Mouse (Mus musculus) lung, postnatal 0 days (tissue): ENCODE measurements around the gene Socs7. TPM values are rescaled to one million over a fixed set of nuclear protein-coding genes. Genes with fewer than 3 reads are reported as not detected.
A peak's percentile ranks its signal among the peaks of the same experiment; 100 is the strongest.

Experiments
- ATAC-seq: fragments of 200-750 bp; cut with Nextera tagmentation; 2 replicates; pipeline ENCODE4 v1.8.0; 2017; ENCODE audit warnings: moderate library complexity
- DNase-seq: peaks from one replicate; pipeline ENCODE4 v3.0.0-alpha.2; 2016; ENCODE audit warnings: low spot score
- H3K27ac ChIP-seq: fragments of 300-500 bp; sonication (generic); 2 replicates; pipeline ENCODE4 v1.5.1; 2014; ENCODE audit warnings: antibody characterized with exemption, mild to moderate bottlenecking, low read length, mixed read lengths
- H3K27me3 ChIP-seq: fragments of 300-500 bp; sonication (generic); replicated peaks from 2 replicates; pipeline ENCODE4 v1.6.1; 2014; ENCODE audit warnings: low read length, mixed read lengths; ENCODE audit not compliant: insufficient read depth
- H3K36me3 ChIP-seq: fragments of 300-500 bp; sonication (generic); 2 replicates; pipeline ENCODE4 v1.6.1; 2014; ENCODE audit warnings: low read length, mixed read lengths; ENCODE audit not compliant: insufficient read depth
- H3K4me1 ChIP-seq: fragments of 300-500 bp; sonication (generic); 2 replicates; pipeline ENCODE4 v1.6.1; 2014; ENCODE audit warnings: antibody characterized with exemption, low read depth, low read length, mixed read lengths; ENCODE audit not compliant: insufficient read depth
- H3K4me2 ChIP-seq: fragments of 300-500 bp; sonication (generic); replicated peaks from 2 replicates; pipeline ENCODE4 v1.6.1; 2014; ENCODE audit warnings: low read depth, mild to moderate bottlenecking, low read length, moderate library complexity, mixed read lengths
- H3K4me3 ChIP-seq: fragments of 300-500 bp; sonication (generic); 2 replicates; pipeline ENCODE4 v1.5.1; 2014; ENCODE audit warnings: low read depth, low read length
- H3K9ac ChIP-seq: fragments of 300-500 bp; sonication (generic); replicated peaks from 2 replicates; pipeline ENCODE4 v1.6.1; 2014; ENCODE audit warnings: low read depth, mild to moderate bottlenecking
- H3K9me3 ChIP-seq: fragments of 300-500 bp; sonication (generic); 2 replicates; pipeline ENCODE4 v1.6.1; 2016; ENCODE audit warnings: low read length, mixed read lengths
- CTCF ChIP-seq: IDR thresholded peaks from 2 replicates; pipeline ENCODE4 v1.5.1; 2016; ENCODE audit warnings: antibody characterized with exemption, mild to moderate bottlenecking
- EP300 ChIP-seq: IDR thresholded peaks from 2 replicates; pipeline ENCODE4 v1.6.1; 2016; ENCODE audit warnings: antibody characterized with exemption, mild to moderate bottlenecking, control low read depth
- WGBS: fragments of 180-500 bp; shearing (Covaris S2); extraction: QIAGEN DNeasy Blood & Tissue Kit; methylation state at CpG from one replicate; pipeline ENCODE4 v1.1.7; 2014; 5-methylcytosine and 5-hydroxymethylcytosine counted together
- polyA plus RNA-seq: library from polyadenylated mRNA; unstranded; fragments of >200 nt; fragmentation: Nextera tagmentation; extraction: Ambion mirVana; gene quantifications from 2 replicates; pipeline ENCODE4 v1.2.1, GENCODE M21; 2015

The Socs7 gene
- polyA plus RNA-seq, 1 experiment from 2014 or later = 2.4 TPM

GRCm38 (mm10) chr11:97439935-97440334 lies 77.6 kb downstream of the Socs7 start:
- DNase-seq = peak; percentile 85
- no peaks in the 10 kb centered on the region for H3K27me3 ChIP-seq
- H3K9me3 ChIP-seq = no peaks in the 10 kb centered on the region
- H3K4me3 ChIP-seq = peak overlapping the region; percentile 82
- H3K9ac ChIP-seq = peak overlapping the region; percentile 78
- WGBS = 3% methylated on average over 9 of the region's 37 CpGs
- H3K27ac ChIP-seq = peak overlapping the region; percentile 94
- ATAC-seq = peak; percentile 59
- H3K4me2 ChIP-seq = peak overlapping the region; percentile 94
- TF ChIP-seq CTCF = no peak
- no peak for TF ChIP-seq EP300
- no peaks in the 10 kb centered on the region; the same call in 1 of the 2 replicates for H3K36me3 ChIP-seq
- peaks cover 61% of the 10 kb centered on the region for H3K4me1 ChIP-seq

GRCm38 (mm10) chr11:97440441-97440881 lies 78.1 kb downstream of the Socs7 start:
- peak overlapping the region; percentile 78 for H3K9ac ChIP-seq
- peak overlapping the region; percentile 94 for H3K27ac ChIP-seq
- peak overlapping the region; percentile 94 for H3K4me2 ChIP-seq
- no peaks in the 10 kb centered on the region; the same call in 1 of the 2 replicates for H3K36me3 ChIP-seq
- peak overlapping the region; percentile 82 for H3K4me3 ChIP-seq
- under 1% methylated on average over 34 of the region's 34 CpGs for WGBS
- ATAC-seq (peak; percentile 22), DNase-seq (peak; percentile 54)
- peaks cover 58% of the 10 kb centered on the region for H3K4me1 ChIP-seq
- H3K9me3 ChIP-seq = no peaks in the 10 kb centered on the region
- no peak for TF ChIP-seq CTCF
- no peak for TF ChIP-seq EP300
- H3K27me3 ChIP-seq = no peaks in the 10 kb centered on the region

GRCm38 (mm10) chr11:97441036-97441657 lies 78.8 kb downstream of the Socs7 start:
- H3K9me3 ChIP-seq = no peaks in the 10 kb centered on the region
- peak overlapping the region; percentile 82 for H3K4me3 ChIP-seq
- no peaks in the 10 kb centered on the region; the same call in 1 of the 2 replicates for H3K36me3 ChIP-seq
- H3K27me3 ChIP-seq = no peaks in the 10 kb centered on the region
- peak overlapping the region; percentile 94 for H3K4me2 ChIP-seq
- WGBS = 22% methylated on average over 15 of the region's 15 CpGs
- DNase-seq (peak; percentile 62), ATAC-seq (no peak)
- H3K9ac ChIP-seq = peak overlapping the region; percentile 78
- TF ChIP-seq EP300 = no peak
- no peak; the same call in 1 of the 2 replicates for TF ChIP-seq CTCF
- H3K27ac ChIP-seq = peak overlapping the region; percentile 94
- H3K4me1 ChIP-seq = peaks cover 51% of the 10 kb centered on the region

GRCm38 (mm10) chr11:97441658-97442125 lies 79.3 kb downstream of the Socs7 start:
- Histone ChIP-seq H3K9me3 (no peaks in the 10 kb centered on the region), H3K4me3 (peak overlapping the region; percentile 82), H3K9ac (peak overlapping the region; percentile 27), H3K4me1 (peaks cover 45% of the 10 kb centered on the region), H3K36me3 (no peaks in the 10 kb centered on the region; the same call in 1 of the 2 replicates), H3K27ac (peak overlapping the region; percentile 94), H3K4me2 (peak overlapping the region; percentile 94), H3K27me3 (no peaks in the 10 kb centered on the region)
- ATAC-seq = no peak
- peak; percentile 47 for DNase-seq
- WGBS = 11% methylated on average over 3 of the region's 3 CpGs
- TF ChIP-seq CTCF = no peak
- TF ChIP-seq EP300 = no peak

GRCm38 (mm10) chr11:97442891-97443675 lies 80.7 kb downstream of the Socs7 start:
- no peaks in the 10 kb centered on the region for H3K9me3 ChIP-seq
- H3K27me3 ChIP-seq = no peaks in the 10 kb centered on the region
- H3K27ac ChIP-seq = no peak overlapping the region
- TF ChIP-seq EP300 = no peak
- TF ChIP-seq CTCF = no peak
- DNase-seq (no peak), ATAC-seq (no peak)
- peak overlapping the region; percentile 39; the same call in 1 of the 2 replicates for H3K9ac ChIP-seq
- 74% methylated on average over 11 of the region's 11 CpGs for WGBS
- H3K4me2 ChIP-seq = 0 out of 2 replicates have a peak overlapping the region, but pooled peaks have one; percentile 11
- peaks cover 1% of the 10 kb centered on the region; the same call in 1 of the 2 replicates for H3K36me3 ChIP-seq
- H3K4me1 ChIP-seq = peaks cover 36% of the 10 kb centered on the region
- peak overlapping the region; percentile 3; the same call in 1 of the 2 replicates for H3K4me3 ChIP-seq

- peaks cover 7% of the 10 kb centered on the region; the same call in 1 of the 2 replicates for H3K36me3 ChIP-seq
Measured at GRCm38 (mm10) chr11:97445596-97445995, 83.2 kb downstream of the Socs7 start.

More at GRCm38 (mm10) chr11:97445596-97445995, 83.2 kb downstream of the Socs7 start:
- peaks cover 22% of the 10 kb centered on the region for H3K4me1 ChIP-seq
- H3K4me2 ChIP-seq = no peak overlapping the region
- H3K9me3 ChIP-seq = no peaks in the 10 kb centered on the region
- DNase-seq = no peak
- no peaks in the 10 kb centered on the region for H3K27me3 ChIP-seq
- WGBS = 65% methylated on average over 6 of the region's 6 CpGs
- TF ChIP-seq EP300 (no peak), CTCF (no peak)
- no peak overlapping the region for H3K9ac ChIP-seq
- no peak overlapping the region for H3K27ac ChIP-seq
- ATAC-seq = no peak
- H3K4me3 ChIP-seq = no peak overlapping the region
